Mouse (Mus musculus) cerebellum, postnatal 36 days (tissue): Measurements from ENCODE around the gene Pax8.

ENCODE experiments used
- DNase-seq, 2 experiments: peaks; one replicate each; pipeline ENCODE4 v3.0.0; 2021 to 2022; ENCODE audit warnings: mixed read lengths in 2 of 2

The Pax8 gene

DNA sequence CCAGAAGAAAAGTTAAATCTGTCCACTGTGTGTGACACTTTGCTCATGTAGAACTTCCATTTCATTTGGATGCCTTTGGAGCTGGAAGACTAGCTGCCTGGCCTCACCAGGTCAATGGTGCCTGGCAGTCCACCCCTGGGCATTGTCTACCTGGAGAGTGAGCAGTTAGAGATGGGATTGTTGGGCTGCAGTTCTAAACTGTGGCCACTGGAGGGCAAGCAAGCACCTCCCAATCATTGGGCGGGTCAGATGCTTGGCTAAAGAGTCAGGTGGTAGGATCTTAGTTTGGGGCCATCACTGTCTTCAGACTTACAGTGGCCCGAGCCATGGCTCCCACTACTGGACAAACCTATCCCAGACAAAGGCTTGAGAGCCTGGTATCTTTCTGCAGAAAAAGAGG lies 66.2 kb downstream of the Pax8 start:
- DNase-seq, result peak; percentile 71

DNA sequence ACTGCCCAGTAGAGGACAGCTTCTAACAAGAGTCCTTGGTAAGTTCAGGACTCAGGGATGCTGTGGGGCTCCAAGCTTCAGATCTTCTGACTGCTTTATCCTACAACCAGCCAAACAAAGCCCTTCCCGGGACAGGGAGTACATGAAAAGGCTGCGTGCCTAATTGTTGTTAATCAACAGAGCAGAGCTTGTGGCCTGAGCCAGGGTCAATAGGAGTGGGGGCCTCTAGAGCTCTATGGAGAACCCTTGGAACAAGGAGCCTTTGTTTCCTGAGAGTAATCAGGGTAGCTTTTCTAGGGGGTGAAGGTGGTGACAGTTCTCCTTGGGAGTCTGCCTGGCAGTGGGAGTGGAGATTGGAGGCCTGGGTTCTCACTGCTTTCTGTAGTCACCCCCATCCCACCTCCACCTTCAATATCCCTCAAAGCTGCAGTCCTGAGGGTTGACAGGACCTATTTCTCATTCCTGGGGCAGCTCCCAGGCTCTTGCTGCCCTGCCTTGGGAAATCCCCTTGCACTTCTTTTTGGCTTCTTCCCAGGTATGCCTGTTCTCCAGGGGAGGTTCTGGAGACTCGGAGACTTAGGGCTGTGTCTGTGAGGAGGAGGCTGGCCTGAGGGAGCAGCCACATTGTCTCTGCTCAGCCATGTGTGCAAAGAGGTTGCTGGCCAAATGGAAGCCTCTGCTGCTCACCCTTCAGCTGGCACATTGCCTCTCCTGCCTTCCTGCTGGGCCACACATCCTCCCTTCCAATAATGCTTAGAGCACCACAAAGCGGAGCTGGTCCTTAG lies 67.5 kb downstream of the Pax8 start:
- peak; percentile 69 to 76 for DNase-seq

DNA sequence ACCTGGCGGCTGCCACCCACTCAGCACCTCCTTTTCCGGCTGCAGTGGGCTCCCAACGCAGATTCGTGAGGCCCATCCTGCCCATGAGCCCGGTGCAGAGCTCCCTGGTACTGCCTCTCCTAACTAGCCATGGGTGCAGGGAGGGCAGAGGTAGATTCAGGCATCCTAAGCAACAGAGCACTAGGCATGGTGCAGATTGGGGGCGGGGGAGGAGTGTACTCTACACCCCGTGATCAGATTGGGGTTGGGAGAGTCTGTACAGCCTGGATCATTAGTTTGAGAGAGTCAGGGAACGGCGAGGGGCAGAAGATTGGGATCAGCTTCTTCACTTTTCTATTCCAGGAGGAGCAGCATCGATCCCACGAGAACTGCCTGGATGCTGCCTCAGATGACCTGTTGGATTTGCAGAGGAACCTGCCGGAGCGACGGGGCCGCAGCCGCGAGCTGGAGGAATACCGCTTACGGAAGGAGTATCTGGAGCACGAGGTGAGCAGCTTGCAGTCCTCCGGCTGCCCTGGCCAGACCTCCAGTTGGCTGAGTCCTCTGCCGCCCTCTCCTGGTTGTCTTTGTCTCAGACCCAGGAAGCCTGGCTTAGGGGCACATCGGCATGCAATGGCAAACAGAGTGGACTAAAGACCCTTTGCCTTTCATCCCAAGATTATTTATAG lies 69.9 kb downstream of the Pax8 start:
- DNase-seq, result peak; percentile 74

DNA sequence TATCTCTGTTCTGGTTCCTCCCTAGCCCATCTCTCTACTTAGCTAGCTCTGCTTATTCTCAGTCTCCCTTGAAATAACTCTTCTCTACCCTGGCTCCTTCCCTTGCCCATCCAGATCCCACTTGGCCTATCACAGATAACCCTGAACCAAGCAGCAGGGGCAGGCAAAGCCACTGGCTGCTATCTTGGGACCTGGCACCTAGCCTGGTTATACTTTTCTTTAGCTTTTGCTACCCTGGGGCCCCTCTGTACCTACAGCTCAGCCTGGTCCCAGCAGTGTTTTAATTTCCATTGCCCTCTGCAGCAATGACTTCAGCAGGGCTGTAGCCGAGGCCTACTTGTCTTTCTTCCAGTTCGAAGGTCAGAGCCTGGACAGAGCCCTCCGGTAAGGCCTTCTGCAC lies 74.7 kb downstream of the Pax8 start:
- DNase-seq, result no peak

DNA sequence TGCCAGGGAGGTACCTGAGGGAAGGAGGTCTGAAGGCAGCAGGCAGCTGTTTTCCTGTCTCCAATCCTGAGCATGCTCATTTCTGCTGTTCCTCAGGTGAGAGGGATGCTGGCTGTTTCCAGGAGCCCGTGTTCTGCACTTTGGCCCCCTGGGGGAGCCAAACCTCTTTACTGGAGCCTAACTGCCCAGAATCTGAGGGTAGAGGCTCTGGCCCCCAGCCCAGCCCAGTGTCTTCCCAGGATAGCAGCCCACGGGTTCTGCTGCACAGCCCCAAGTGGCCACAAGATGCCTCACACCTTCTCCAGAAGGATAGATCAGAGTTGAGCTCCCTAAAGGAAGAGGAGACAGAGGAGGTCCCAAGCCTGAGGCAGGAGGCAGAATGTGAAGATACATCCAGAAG lies 78.3 kb downstream of the Pax8 start:
- no peak for DNase-seq

DNA sequence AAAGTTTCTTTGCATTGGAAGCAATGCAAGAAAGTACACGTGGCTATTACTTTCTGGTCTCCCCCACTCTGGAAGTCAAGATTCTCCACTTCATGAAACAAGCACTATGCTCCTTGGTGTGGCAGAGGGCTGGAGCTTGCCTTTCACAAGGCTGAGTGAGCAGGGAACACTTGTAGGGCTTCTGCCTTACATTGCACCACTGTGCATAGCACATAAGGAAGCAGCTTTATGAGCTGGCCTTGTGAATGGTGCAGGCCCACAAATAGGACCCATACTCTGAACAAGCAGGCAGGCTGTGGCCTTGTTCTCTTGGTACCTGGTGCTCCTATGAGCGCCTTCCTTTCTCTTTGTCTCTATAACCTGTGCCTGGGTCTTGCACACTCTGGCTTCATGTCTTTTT lies 82.1 kb downstream of the Pax8 start:
- no peak for DNase-seq

DNA sequence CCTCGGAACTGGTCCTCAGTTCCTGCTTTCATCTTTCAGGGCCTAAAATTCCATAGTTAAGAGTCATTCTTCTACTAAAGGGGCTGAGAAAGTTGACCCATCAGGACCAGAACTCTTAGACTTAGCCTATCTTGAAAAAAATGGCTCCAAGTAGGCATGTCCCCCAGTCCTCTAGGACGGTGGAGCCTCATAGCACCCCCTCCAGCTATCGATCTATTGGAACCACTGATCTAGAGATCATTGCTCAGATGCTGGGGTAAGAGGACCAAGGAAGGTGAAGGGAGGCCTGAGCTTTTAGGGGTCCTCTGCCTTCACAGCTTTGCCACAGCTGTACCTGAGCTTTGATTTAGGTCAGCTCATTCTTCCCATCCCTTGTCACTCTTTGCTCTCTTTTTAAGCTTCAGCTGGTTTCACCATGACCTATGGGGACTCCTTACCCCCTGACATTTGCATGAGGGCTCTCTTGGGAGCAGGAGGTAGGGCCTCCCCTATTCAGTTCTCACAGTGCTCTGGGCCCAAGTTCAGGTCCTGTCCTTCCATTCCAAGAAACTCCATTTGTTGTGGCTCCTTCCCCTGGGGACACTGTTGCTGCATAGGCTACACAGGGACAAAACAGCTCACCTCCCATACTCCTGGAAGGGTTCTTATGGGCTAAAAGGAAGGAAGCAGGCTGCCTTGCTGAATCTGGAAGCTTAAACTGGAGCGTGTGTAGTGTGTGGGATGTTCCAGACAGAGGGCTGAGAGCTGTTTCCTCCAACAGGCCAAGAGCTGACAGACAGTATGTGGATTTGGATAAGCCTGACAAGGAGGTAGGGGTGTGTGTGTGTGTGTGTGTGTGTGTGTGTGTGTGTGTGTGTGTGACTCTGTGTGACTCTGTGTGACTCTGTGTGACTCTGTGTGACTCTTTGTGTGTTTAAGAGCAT lies 87.8 kb downstream of the Pax8 start:
- DNase-seq, result no peak

DNA sequence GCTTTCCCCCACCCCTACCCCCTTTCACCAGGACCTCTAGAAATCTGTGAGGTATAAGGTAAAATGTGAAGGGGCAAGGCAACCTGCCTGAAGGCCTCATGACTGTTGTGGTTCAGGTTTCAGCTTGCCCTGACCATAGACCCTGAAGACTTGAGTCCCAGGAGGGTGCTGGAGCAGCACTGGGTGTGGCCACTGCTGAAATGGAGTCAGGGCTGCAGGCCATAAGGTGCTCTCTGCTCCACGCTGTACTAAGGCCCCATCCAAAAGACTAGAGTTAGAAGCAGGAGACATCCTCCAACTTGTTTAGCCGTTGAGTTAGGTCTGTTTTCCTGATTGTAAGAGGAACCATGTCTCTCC lies 88.5 kb downstream of the Pax8 start:
- no peak for DNase-seq

DNA sequence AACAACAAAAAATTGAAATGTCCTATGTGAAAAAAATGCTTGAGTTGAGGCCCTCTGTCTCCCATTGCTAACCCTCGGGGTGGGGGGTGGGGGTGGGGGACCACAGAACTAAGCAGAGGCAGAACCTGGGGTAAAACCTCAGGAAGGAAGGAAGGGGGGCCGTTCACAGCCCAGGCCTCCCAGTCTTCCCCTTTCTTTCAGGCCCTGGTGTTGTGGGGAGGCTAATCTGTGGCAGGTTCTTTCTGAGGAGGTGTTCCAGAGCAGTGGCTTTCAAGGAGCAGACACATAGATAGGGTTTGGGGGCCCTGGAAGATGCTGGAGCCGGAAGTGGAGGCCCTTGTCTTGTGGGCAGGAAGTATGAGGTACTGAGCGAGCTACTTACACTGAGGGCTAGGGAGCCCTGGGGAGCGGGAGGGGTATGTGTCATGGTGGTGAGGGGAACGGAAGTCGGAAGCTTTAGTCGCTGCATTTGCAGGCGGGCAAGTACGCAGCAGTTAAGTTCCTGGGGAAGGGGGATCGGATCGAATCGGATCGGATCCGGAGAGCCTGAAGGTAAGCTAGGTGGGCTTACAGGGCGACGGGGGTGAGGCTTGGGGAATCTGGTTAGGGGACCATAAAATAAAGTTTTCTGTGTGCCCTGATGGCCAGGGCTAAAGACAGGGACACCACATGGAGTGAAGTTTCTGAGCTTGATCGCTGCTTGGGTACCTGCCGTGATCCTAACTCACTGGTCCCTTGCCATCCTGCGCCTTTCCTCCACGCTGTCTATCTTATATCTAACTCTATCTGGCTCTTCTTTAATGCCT lies 89.0 kb downstream of the Pax8 start:
- DNase-seq, result no peak

DNA sequence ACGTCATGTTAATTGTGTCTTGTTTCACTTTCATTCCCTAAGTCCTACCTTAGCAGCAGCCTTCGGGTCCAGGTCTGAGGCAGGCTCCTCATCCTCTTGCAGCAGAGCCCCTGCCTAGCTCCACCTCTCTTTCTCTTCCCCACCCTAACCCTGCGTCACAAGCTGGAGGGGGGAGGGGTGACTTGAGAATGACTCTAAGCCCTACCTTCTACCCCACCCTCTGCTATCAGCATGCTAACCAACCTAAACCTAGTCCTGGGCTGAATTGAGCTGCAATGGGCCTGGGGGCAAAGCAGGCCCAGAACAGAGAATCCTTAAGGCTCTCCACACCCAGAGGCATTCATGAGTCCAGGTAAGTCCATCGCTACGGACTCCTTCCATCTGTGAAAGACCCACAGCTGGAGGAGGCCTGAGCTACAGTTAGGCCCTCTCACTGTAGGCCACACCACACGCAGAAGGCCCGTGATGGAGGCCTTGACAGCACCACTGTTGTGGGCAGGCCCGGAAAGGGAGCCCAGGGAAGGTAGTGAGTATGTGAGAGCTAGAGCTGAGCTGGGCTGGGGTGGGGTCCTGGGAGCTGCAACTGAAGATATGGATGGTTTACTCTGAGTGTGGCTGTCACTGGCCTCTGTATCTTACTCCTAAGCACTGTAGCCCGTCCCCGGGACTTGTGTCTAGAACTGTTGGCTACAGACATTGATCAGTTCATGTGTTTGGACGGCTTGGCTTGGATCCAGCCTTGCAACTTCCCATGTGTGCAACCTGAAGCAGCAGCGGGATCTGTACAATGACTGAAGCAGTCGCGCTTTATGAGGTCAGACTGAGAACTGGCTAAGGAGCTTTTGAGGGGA lies 90.1 kb downstream of the Pax8 start:
- DNase-seq, result no peak

DNA sequence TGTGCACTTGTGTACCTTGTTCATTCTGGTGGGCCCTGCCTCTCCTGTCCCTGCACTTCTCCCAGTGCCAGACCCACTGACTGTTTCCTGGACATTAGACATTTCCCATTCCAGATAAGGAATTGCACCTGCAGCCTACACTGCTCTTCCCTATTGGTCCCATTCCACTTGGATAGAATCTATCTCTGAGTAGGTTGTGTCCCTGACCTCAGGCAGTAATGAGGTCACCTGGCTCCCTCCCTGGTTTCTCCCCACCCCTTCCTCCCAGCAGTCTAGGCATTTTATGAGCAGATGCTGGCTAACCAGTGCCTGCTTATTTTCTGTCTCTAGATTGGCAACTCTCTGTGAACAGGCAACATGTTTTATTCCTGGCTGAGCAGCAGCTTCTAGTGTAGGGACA lies 91.0 kb downstream of the Pax8 start:
- DNase-seq, result no peak

DNA sequence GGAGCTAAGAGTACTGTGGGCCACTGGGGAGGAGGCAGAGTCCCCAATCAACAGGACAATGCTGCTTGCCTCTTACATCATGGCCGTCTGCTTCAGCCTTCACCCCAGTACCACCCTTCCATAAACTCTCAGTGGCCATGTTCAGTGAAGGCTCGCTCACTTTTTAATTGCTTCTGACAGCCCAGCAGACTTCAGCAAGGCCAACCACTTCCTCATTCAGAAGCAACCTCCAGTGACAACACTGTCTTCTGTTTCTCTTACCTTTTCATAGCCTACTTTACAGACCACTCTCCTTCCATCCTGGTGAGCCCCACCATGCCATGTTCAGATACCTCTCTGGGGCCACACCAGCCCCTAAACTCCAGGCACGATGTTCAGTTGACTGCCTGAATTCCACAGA lies 91.8 kb downstream of the Pax8 start:
- DNase-seq, result no peak

DNA sequence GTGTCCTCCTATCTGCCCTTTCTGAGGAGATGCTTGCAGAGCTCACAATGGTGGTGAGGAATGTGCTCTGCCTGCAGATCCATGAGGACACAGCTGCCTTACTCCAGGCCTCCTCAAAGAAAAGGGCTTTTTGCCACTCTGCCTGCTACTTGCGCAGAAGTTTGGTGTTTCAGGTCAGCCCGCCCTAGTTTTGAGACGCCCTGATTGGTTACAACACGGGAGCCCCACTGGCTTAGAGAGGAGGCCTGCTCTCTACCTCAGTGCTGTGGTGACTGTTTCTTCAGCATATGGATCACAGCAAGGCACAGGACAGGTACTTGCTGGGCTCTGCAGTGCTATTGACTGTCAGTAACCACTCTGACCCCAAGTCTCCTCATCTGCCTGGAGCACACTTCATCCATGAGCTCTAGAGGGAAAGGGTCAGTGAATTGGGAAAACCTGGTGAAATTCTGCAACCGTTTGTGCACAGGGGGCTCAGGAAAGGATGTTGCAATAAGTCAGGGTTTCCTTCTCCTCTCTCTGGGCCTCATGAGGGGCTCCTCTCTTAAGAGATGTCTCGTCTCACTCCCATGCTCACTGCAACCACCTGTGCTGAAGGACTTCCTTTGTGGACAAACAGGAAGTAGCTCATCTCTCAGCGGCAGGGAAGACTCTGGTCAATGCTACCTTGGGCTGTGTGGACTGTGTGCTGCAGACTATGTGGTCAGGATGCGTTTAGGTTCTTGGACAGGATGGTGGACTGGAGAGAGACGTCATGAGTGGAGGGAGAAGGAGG lies 92.8 kb downstream of the Pax8 start:
- DNase-seq, result no peak

DNA sequence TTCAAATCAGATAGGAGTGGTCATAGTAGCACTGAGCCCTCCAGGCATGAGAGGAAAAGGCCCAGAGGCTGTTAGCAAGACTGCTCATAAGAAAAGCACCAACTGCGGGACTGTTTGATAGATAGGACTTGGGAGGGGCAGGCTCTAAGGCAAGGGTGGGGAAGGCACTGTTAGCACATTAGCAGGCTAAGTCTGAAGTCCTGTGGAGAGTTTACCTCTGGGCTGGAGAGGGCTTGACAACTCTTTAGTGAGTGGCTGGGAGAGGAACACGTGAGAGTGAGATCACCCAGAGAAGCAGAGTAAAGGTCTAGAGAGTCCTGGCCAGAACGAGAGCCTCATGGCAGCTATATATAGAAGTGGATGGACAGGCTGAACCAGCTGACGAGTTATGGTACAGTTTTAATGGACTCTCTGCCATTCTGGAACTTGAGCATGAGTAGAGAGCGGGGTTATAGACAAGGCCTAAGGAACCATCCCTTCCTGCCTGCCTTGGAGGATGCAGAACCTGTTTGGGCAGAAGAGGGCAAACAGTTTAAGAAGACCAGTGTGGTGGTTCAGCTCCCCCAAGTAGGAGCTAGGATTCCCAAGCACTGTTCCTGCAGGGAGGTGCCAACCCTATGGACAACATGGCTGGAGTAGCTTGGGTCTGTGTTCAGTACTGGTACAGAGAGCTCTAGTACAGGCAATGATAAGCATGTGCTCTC lies 96.5 kb downstream of the Pax8 start:
- no peak for DNase-seq
